Mouse (Mus musculus) intestine, embryonic 16.5 days (tissue): ENCODE results near the gene Ahnak2. TPM values are rescaled to one million over a fixed set of nuclear protein-coding genes. Genes with fewer than 3 reads are reported as not detected.

Experiments used
- ATAC-seq: fragments of 200-750 bp; cut with Nextera tagmentation; 2 replicates; pipeline ENCODE4 v1.8.0; 2017; ENCODE audit warnings: moderate TSS enrichment, moderate library complexity
- H3K27ac ChIP-seq: fragments of 300-500 bp; sonication (generic); 2 replicates; pipeline ENCODE4 v1.5.1; 2014; ENCODE audit warnings: mild to moderate bottlenecking, low read length
- H3K27me3 ChIP-seq: fragments of 300-500 bp; sonication (generic); replicated peaks from 2 replicates; pipeline ENCODE4 v1.6.1; 2014; ENCODE audit warnings: low read length, control low read depth, mixed read lengths; ENCODE audit not compliant: control insufficient read depth, insufficient read depth
- H3K36me3 ChIP-seq: fragments of 300-500 bp; sonication (generic); 2 replicates; pipeline ENCODE4 v1.6.1; 2014; ENCODE audit warnings: low read length, control low read depth; ENCODE audit not compliant: control insufficient read depth, insufficient read depth
- H3K4me1 ChIP-seq: fragments of 300-500 bp; sonication (generic); 2 replicates; pipeline ENCODE4 v1.6.1; 2014; ENCODE audit warnings: low read length, control low read depth, mixed read lengths; ENCODE audit not compliant: control insufficient read depth, insufficient read depth
- H3K4me2 ChIP-seq: fragments of 300-500 bp; sonication (generic); 2 replicates; pipeline ENCODE4 v1.6.1; 2014; ENCODE audit warnings: low read depth, low read length, control low read depth
- H3K4me3 ChIP-seq: fragments of 300-500 bp; sonication (generic); 2 replicates; pipeline ENCODE4 v1.5.1; 2014; ENCODE audit warnings: mild to moderate bottlenecking, low read length
- H3K9ac ChIP-seq: fragments of 300-500 bp; sonication (generic); 2 replicates; pipeline ENCODE4 v1.6.1; 2014; ENCODE audit warnings: low read depth, low read length
- H3K9me3 ChIP-seq: fragments of 300-500 bp; sonication (generic); 2 replicates; pipeline ENCODE4 v1.6.1; 2016; ENCODE audit warnings: low read length, control low read depth; ENCODE audit not compliant: control insufficient read depth
- WGBS: fragments of 180-500 bp; shearing (Covaris S2); extraction: QIAGEN DNeasy Blood & Tissue Kit; methylation state at CpG from one replicate; pipeline ENCODE4 v1.1.7; 2014; 5-methylcytosine and 5-hydroxymethylcytosine counted together
- polyA plus RNA-seq: library from polyadenylated mRNA; unstranded; fragments of >200 nt; fragmentation: Nextera tagmentation; extraction: Ambion mirVana; gene quantifications from 2 replicates; pipeline ENCODE4 v1.2.1, GENCODE M21; 2015

The Ahnak2 gene
- polyA plus RNA-seq, 1 experiment from 2014 or later: 2.3 TPM

- no peak overlapping the region for H3K4me3 ChIP-seq
- H3K27me3 ChIP-seq: no peaks in the 10 kb centered on the region
- 84% methylated on average over 6 of the region's 6 CpGs for WGBS
- H3K9me3 ChIP-seq: no peaks in the 10 kb centered on the region
- no peak overlapping the region for H3K4me2 ChIP-seq
- no peaks in the 10 kb centered on the region for H3K36me3 ChIP-seq
- no peak for ATAC-seq
- H3K9ac ChIP-seq: no peak overlapping the region
- H3K4me1 ChIP-seq: no peaks in the 10 kb centered on the region
- H3K27ac ChIP-seq: no peak overlapping the region
These were observed 33.4 kb downstream of the Ahnak2 start for GRCm38 (mm10) chr12:112769031-112769430.

- Histone ChIP-seq H3K9me3 (no peaks in the 10 kb centered on the region), H3K4me2 (no peak overlapping the region), H3K36me3 (no peaks in the 10 kb centered on the region), H3K27ac (no peak overlapping the region), H3K4me1 (no peaks in the 10 kb centered on the region), H3K27me3 (no peaks in the 10 kb centered on the region), H3K4me3 (no peak overlapping the region), H3K9ac (no peak overlapping the region)
- 79% methylated on average over 8 of the region's 8 CpGs for WGBS
- ATAC-seq: no peak
These were observed 34.3 kb downstream of the Ahnak2 start for GRCm38 (mm10) chr12:112768166-112768565.

GRCm38 (mm10) chr12:112767036-112767890, 35.2 kb downstream of the Ahnak2 start:
- Histone ChIP-seq H3K4me2 (no peak overlapping the region), H3K4me3 (no peak overlapping the region), H3K4me1 (no peaks in the 10 kb centered on the region), H3K36me3 (no peaks in the 10 kb centered on the region), H3K9ac (no peak overlapping the region), H3K9me3 (no peaks in the 10 kb centered on the region), H3K27me3 (no peaks in the 10 kb centered on the region), H3K27ac (no peak overlapping the region)
- 90% methylated on average over 16 of the region's 16 CpGs for WGBS
- no peak for ATAC-seq

- Histone ChIP-seq H3K27me3 (no peaks in the 10 kb centered on the region), H3K4me1 (no peaks in the 10 kb centered on the region), H3K9ac (no peak overlapping the region), H3K36me3 (no peaks in the 10 kb centered on the region), H3K27ac (no peak overlapping the region), H3K4me3 (no peak overlapping the region), H3K9me3 (no peaks in the 10 kb centered on the region), H3K4me2 (no peak overlapping the region)
- 91% methylated on average over 7 of the region's 7 CpGs for WGBS
- no peak for ATAC-seq
These were observed 35.9 kb downstream of the Ahnak2 start for GRCm38 (mm10) chr12:112766586-112766985.

- Histone ChIP-seq H3K27me3 (no peaks in the 10 kb centered on the region), H3K27ac (no peak overlapping the region), H3K36me3 (no peaks in the 10 kb centered on the region), H3K4me3 (no peak overlapping the region), H3K4me2 (no peak overlapping the region), H3K9ac (no peak overlapping the region), H3K9me3 (no peaks in the 10 kb centered on the region), H3K4me1 (no peaks in the 10 kb centered on the region)
- WGBS: 89% methylated on average over 7 of the region's 7 CpGs
- ATAC-seq: no peak
These were observed 37.5 kb downstream of the Ahnak2 start for GRCm38 (mm10) chr12:112764991-112765390.

- Histone ChIP-seq H3K36me3 (no peaks in the 10 kb centered on the region), H3K27me3 (no peaks in the 10 kb centered on the region), H3K4me2 (no peak overlapping the region), H3K9ac (no peak overlapping the region), H3K4me1 (no peaks in the 10 kb centered on the region), H3K27ac (no peak overlapping the region), H3K4me3 (no peak overlapping the region), H3K9me3 (no peaks in the 10 kb centered on the region)
- WGBS: 83% methylated on average over 5 of the region's 5 CpGs
- ATAC-seq: no peak
These were observed 38.3 kb downstream of the Ahnak2 start for GRCm38 (mm10) chr12:112764141-112764540.

- no peak overlapping the region for H3K27ac ChIP-seq
- no peak overlapping the region for H3K4me3 ChIP-seq
- H3K4me1 ChIP-seq: no peaks in the 10 kb centered on the region
- H3K9me3 ChIP-seq: no peaks in the 10 kb centered on the region
- H3K9ac ChIP-seq: no peak overlapping the region
- WGBS: 80% methylated on average over 4 of the region's 4 CpGs
- no peak overlapping the region for H3K4me2 ChIP-seq
- H3K27me3 ChIP-seq: no peaks in the 10 kb centered on the region
- H3K36me3 ChIP-seq: no peaks in the 10 kb centered on the region
- no peak for ATAC-seq
These were observed 39.3 kb downstream of the Ahnak2 start for GRCm38 (mm10) chr12:112763176-112763575.

GRCm38 (mm10) chr12:112762018-112762417, 40.4 kb downstream of the Ahnak2 start:
- H3K4me2 ChIP-seq: peak overlapping the region; percentile 16; the same call in 1 of the 2 replicates
- H3K27ac ChIP-seq: peak overlapping the region; percentile 11; the same call in 1 of the 2 replicates
- H3K9me3 ChIP-seq: no peaks in the 10 kb centered on the region
- H3K9ac ChIP-seq: no peak overlapping the region
- no peaks in the 10 kb centered on the region for H3K36me3 ChIP-seq
- no peaks in the 10 kb centered on the region for H3K27me3 ChIP-seq
- 75% methylated on average over 3 of the region's 3 CpGs for WGBS
- H3K4me3 ChIP-seq: no peak overlapping the region
- ATAC-seq: peak; percentile 71
- no peaks in the 10 kb centered on the region for H3K4me1 ChIP-seq

- Histone ChIP-seq H3K9ac (no peak overlapping the region), H3K36me3 (no peaks in the 10 kb centered on the region), H3K27me3 (no peaks in the 10 kb centered on the region), H3K4me1 (no peaks in the 10 kb centered on the region), H3K4me3 (no peak overlapping the region), H3K27ac (no peak overlapping the region), H3K4me2 (no peak overlapping the region), H3K9me3 (no peaks in the 10 kb centered on the region)
- WGBS: 90% methylated on average over 4 of the region's 4 CpGs
- no peak for ATAC-seq
These were observed 41.0 kb downstream of the Ahnak2 start for GRCm38 (mm10) chr12:112761411-112761810.
